Mouse (Mus musculus): ENCODE results near the gene Crat. TPM values are rescaled to one million over a fixed set of nuclear protein-coding genes. Genes with fewer than 3 reads are reported as not detected.

The Crat gene
- 164 and 169 TPM in 2 replicates for polyA plus RNA-seq (2015; fragmentation: Nextera tagmentation; extraction: Ambion mirVana)

GRCm38 (mm10) chr2:30415157-30415935, at the start of gene Crat:
TSS of gene Crat (minus strand) at chr2:30415813.
- Histone ChIP-seq H3K4me2 (ENCODE audit: low read depth, low read length) (peak within 1 kb of the TSS; percentile 70), H3K27ac (ENCODE audit: low read length) (peak within 1 kb of the TSS; percentile 97), H3K9ac (ENCODE audit: low read length) (peak within 1 kb of the TSS; percentile 98), H3K4me3 (ENCODE audit: low read length) (peak within 1 kb of the TSS; percentile 89), H3K4me1 (ENCODE audit: control insufficient read depth, insufficient read depth, low read length) (peaks cover 30% of the 10 kb centered on the region), H3K27me3 (ENCODE audit: control insufficient read depth, insufficient read depth, low read length) (no peaks in the 10 kb centered on the region), H3K36me3 (ENCODE audit: control insufficient read depth, insufficient read depth) (no peaks in the 10 kb centered on the region), H3K9me3 (replicated peaks; ENCODE audit: control insufficient read depth, low read length) (no peaks in the 10 kb centered on the region)
- peak; percentile 94 for ATAC-seq (replicated peaks; ENCODE audit: extremely low read depth, insufficient read depth, low FRiP score)
- under 1% methylated on average over 58 of the region's 58 CpGs for WGBS

GRCm38 (mm10) chr2:30464411-30464810, 48.8 kb upstream of the Crat start:
- peak overlapping the region; percentile 90 for H3K27ac ChIP-seq (ENCODE audit: low read length)
- H3K36me3 ChIP-seq (ENCODE audit: control insufficient read depth, insufficient read depth): no peaks in the 10 kb centered on the region
- no peaks in the 10 kb centered on the region for H3K9me3 ChIP-seq (replicated peaks; ENCODE audit: control insufficient read depth, low read length)
- H3K4me3 ChIP-seq (ENCODE audit: low read length): peak overlapping the region; percentile 55
- H3K4me1 ChIP-seq (ENCODE audit: control insufficient read depth, insufficient read depth, low read length): peaks cover 25% of the 10 kb centered on the region
- peak overlapping the region; percentile 71 for H3K9ac ChIP-seq (ENCODE audit: low read length)
- no peaks in the 10 kb centered on the region for H3K27me3 ChIP-seq (ENCODE audit: control insufficient read depth, insufficient read depth, low read length)
- WGBS: 31% methylated on average over 5 of the region's 5 CpGs
- no peak for ATAC-seq (replicated peaks; ENCODE audit: extremely low read depth, insufficient read depth, low FRiP score)
- H3K4me2 ChIP-seq (ENCODE audit: low read depth, low read length): peak overlapping the region; percentile 77

- no peaks in the 10 kb centered on the region for H3K9me3 ChIP-seq (replicated peaks; ENCODE audit: control insufficient read depth, low read length)
- H3K4me2 ChIP-seq (ENCODE audit: low read depth, low read length): peak overlapping the region; percentile 77
- H3K9ac ChIP-seq (ENCODE audit: low read length): peak overlapping the region; percentile 71
- peak; percentile 93 for ATAC-seq (replicated peaks; ENCODE audit: extremely low read depth, insufficient read depth, low FRiP score)
- H3K4me3 ChIP-seq (ENCODE audit: low read length): peak overlapping the region; percentile 55
- WGBS: under 1% methylated on average over 9 of the region's 9 CpGs
- H3K27ac ChIP-seq (ENCODE audit: low read length): peak overlapping the region; percentile 90
- H3K4me1 ChIP-seq (ENCODE audit: control insufficient read depth, insufficient read depth, low read length): peaks cover 25% of the 10 kb centered on the region
- no peaks in the 10 kb centered on the region for H3K27me3 ChIP-seq (ENCODE audit: control insufficient read depth, insufficient read depth, low read length)
- peaks cover 2% of the 10 kb centered on the region; the same call in 1 of the 2 replicates for H3K36me3 ChIP-seq (ENCODE audit: control insufficient read depth, insufficient read depth)
These were observed 48.3 kb upstream of the Crat start for GRCm38 (mm10) chr2:30463904-30464330.

- H3K27ac ChIP-seq (ENCODE audit: low read length): peak overlapping the region; percentile 90
- H3K9ac ChIP-seq (ENCODE audit: low read length): peak overlapping the region; percentile 71
- H3K4me1 ChIP-seq (ENCODE audit: control insufficient read depth, insufficient read depth, low read length): peaks cover 25% of the 10 kb centered on the region
- 21% methylated on average over 5 of the region's 5 CpGs for WGBS
- peaks cover 3% of the 10 kb centered on the region; the same call in 1 of the 2 replicates for H3K36me3 ChIP-seq (ENCODE audit: control insufficient read depth, insufficient read depth)
- H3K9me3 ChIP-seq (replicated peaks; ENCODE audit: control insufficient read depth, low read length): no peaks in the 10 kb centered on the region
- no peaks in the 10 kb centered on the region for H3K27me3 ChIP-seq (ENCODE audit: control insufficient read depth, insufficient read depth, low read length)
- peak overlapping the region; percentile 55 for H3K4me3 ChIP-seq (ENCODE audit: low read length)
- ATAC-seq (replicated peaks; ENCODE audit: extremely low read depth, insufficient read depth, low FRiP score): peak; percentile 3; the same call in 1 of the 2 replicates
- peak overlapping the region; percentile 77 for H3K4me2 ChIP-seq (ENCODE audit: low read depth, low read length)
These were observed 47.7 kb upstream of the Crat start for GRCm38 (mm10) chr2:30463341-30463761.

- WGBS: 88% methylated on average over 6 of the region's 6 CpGs
- no peak overlapping the region for H3K4me2 ChIP-seq (ENCODE audit: low read depth, low read length)
- no peak overlapping the region for H3K27ac ChIP-seq (ENCODE audit: low read length)
- ATAC-seq (replicated peaks; ENCODE audit: extremely low read depth, insufficient read depth, low FRiP score): no peak
- H3K9ac ChIP-seq (ENCODE audit: low read length): no peak overlapping the region
- H3K4me1 ChIP-seq (ENCODE audit: control insufficient read depth, insufficient read depth, low read length): peaks cover 25% of the 10 kb centered on the region
- H3K36me3 ChIP-seq (ENCODE audit: control insufficient read depth, insufficient read depth): peaks cover 3% of the 10 kb centered on the region; the same call in 1 of the 2 replicates
- no peaks in the 10 kb centered on the region for H3K9me3 ChIP-seq (replicated peaks; ENCODE audit: control insufficient read depth, low read length)
- H3K27me3 ChIP-seq (ENCODE audit: control insufficient read depth, insufficient read depth, low read length): no peaks in the 10 kb centered on the region
- H3K4me3 ChIP-seq (ENCODE audit: low read length): no peak overlapping the region
These were observed 43.6 kb upstream of the Crat start for GRCm38 (mm10) chr2:30459241-30459640.

- no peak for ATAC-seq (replicated peaks; ENCODE audit: extremely low read depth, insufficient read depth, low FRiP score)
- Histone ChIP-seq H3K9ac (ENCODE audit: low read length) (no peak overlapping the region), H3K4me3 (ENCODE audit: low read length) (no peak overlapping the region), H3K27ac (ENCODE audit: low read length) (peak overlapping the region; percentile 56), H3K4me2 (ENCODE audit: low read depth, low read length) (no peak overlapping the region), H3K27me3 (ENCODE audit: control insufficient read depth, insufficient read depth, low read length) (no peaks in the 10 kb centered on the region), H3K9me3 (replicated peaks; ENCODE audit: control insufficient read depth, low read length) (no peaks in the 10 kb centered on the region), H3K4me1 (ENCODE audit: control insufficient read depth, insufficient read depth, low read length) (peaks cover 19% of the 10 kb centered on the region), H3K36me3 (ENCODE audit: control insufficient read depth, insufficient read depth) (peaks cover 3% of the 10 kb centered on the region; the same call in 1 of the 2 replicates)
- 80% methylated on average over 6 of the region's 6 CpGs for WGBS
These were observed 42.7 kb upstream of the Crat start for GRCm38 (mm10) chr2:30458349-30458748.

- Histone ChIP-seq H3K36me3 (ENCODE audit: control insufficient read depth, insufficient read depth) (peaks cover 3% of the 10 kb centered on the region; the same call in 1 of the 2 replicates), H3K4me1 (ENCODE audit: control insufficient read depth, insufficient read depth, low read length) (peaks cover 14% of the 10 kb centered on the region), H3K27ac (ENCODE audit: low read length) (peak overlapping the region; percentile 33; the same call in 1 of the 2 replicates), H3K9ac (ENCODE audit: low read length) (peak overlapping the region; percentile 12), H3K4me3 (ENCODE audit: low read length) (no peak overlapping the region), H3K9me3 (replicated peaks; ENCODE audit: control insufficient read depth, low read length) (no peaks in the 10 kb centered on the region), H3K27me3 (ENCODE audit: control insufficient read depth, insufficient read depth, low read length) (no peaks in the 10 kb centered on the region), H3K4me2 (ENCODE audit: low read depth, low read length) (no peak overlapping the region)
- WGBS: 49% methylated on average over 13 of the region's 13 CpGs
- ATAC-seq (replicated peaks; ENCODE audit: extremely low read depth, insufficient read depth, low FRiP score): no peak
These were observed 40.7 kb upstream of the Crat start for GRCm38 (mm10) chr2:30456104-30456980.

GRCm38 (mm10) chr2:30454587-30454986, 39.0 kb upstream of the Crat start:
- Histone ChIP-seq H3K4me2 (ENCODE audit: low read depth, low read length) (no peak overlapping the region), H3K36me3 (ENCODE audit: control insufficient read depth, insufficient read depth) (peaks cover 15% of the 10 kb centered on the region), H3K4me3 (ENCODE audit: low read length) (no peak overlapping the region), H3K4me1 (ENCODE audit: control insufficient read depth, insufficient read depth, low read length) (peaks cover 14% of the 10 kb centered on the region), H3K9ac (ENCODE audit: low read length) (no peak overlapping the region), H3K27ac (ENCODE audit: low read length) (no peak overlapping the region), H3K27me3 (ENCODE audit: control insufficient read depth, insufficient read depth, low read length) (no peaks in the 10 kb centered on the region), H3K9me3 (replicated peaks; ENCODE audit: control insufficient read depth, low read length) (peaks cover 7% of the 10 kb centered on the region; the same call in 1 of the 2 replicates)
- WGBS: 59% methylated on average over 5 of the region's 5 CpGs
- ATAC-seq (replicated peaks; ENCODE audit: extremely low read depth, insufficient read depth, low FRiP score): no peak

Data from heart, embryonic 16.5 days (tissue).